Mouse (Mus musculus): ENCODE data around the gene Sncg. TPM values are rescaled to one million over a fixed set of nuclear protein-coding genes. Genes with fewer than 3 reads are reported as not detected.
A peak's percentile ranks its signal among the peaks of the same experiment; 100 is the strongest.

Sncg gene
- total and polyA plus RNA-seq, 3 experiments, result not detected

DNA sequence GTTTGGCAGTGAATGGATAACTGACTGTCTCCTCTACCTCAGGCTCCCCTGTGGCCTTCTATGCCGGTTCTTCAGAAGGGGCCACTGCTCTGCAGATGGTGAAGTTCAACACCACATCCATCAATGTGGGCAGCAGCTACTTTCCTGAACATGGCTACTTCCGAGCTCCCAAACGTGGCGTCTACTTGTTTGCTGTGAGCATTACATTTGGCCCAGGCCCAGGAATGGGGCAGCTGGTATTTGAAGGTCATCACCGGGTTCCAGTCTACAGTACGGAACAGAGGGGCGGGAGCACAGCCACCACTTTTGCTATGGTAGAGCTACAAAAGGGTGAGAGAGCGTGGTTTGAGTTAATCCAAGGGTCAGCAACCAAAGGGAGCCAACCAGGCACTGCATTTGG is 28.3 kb upstream of the Sncg start:
- Histone ChIP-seq H3K9ac (ENCODE audit: control insufficient read depth, low read depth, low read length, poor library complexity, severe bottlenecking) (no peak overlapping the region), H3K4me3 (ENCODE audit: control insufficient read depth in 1 of 2, insufficient read depth in 1 of 2, low read depth in 2 of 2, low read length in 2 of 2) (no peak overlapping the region), H3K27ac (ENCODE audit: control insufficient read depth, low read depth, low read length) (no peak overlapping the region), H3K4me1 (ENCODE audit: control insufficient read depth in 1 of 2, insufficient read depth in 2 of 2, low read length in 2 of 2) (no peaks in the 10 kb centered on the region), H3K36me3 (ENCODE audit: control insufficient read depth in 1 of 2, insufficient read depth in 2 of 2, low read length in 2 of 2) (no peaks in the 10 kb centered on the region), H3K9me3 (replicated peaks; ENCODE audit: insufficient read depth, low read length) (no peaks in the 10 kb centered on the region), H3K27me3 (ENCODE audit: control insufficient read depth in 1 of 2, insufficient read depth in 2 of 2, low read length in 2 of 2) (no peaks in the 10 kb centered on the region), H3K79me2 (ENCODE audit: control insufficient read depth, insufficient read depth, low read length, poor library complexity) (no peaks in the 10 kb centered on the region)
- DNase-seq (ENCODE audit: low read depth, low spot score), result no peak
- TF ChIP-seq EP300 (IDR thresholded peaks at IDR 0.05; ENCODE audit: low read depth in 1 of 2, low read length in 2 of 2) (no peak), ZC3H11A (IDR thresholded peaks at IDR 0.05; ENCODE audit: low read depth, low read length) (no peak), NRF1 (IDR thresholded peaks at IDR 0.05; ENCODE audit: insufficient read depth, low read depth, low read length, poor library complexity, severe bottlenecking) (no peak), MAX (IDR thresholded peaks at IDR 0.05; ENCODE audit: low read length) (no peak), GABPA (IDR thresholded peaks at IDR 0.05; ENCODE audit: low read depth, low read length) (no peak), MYB (IDR thresholded peaks at IDR 0.05; ENCODE audit: low read depth, low read length) (no peak), RCOR1 (IDR thresholded peaks at IDR 0.05; ENCODE audit: low read depth, low read length) (no peak), ETS1 (IDR thresholded peaks at IDR 0.05; ENCODE audit: low read depth, low read length) (no peak), SMC3 (IDR thresholded peaks at IDR 0.05; ENCODE audit: low read depth, low read length) (no peak), USF2 (IDR thresholded peaks at IDR 0.05; ENCODE audit: borderline replicate concordance in 1 of 2, insufficient read depth in 1 of 2, low read depth in 1 of 2, low read length in 2 of 2) (no peak), ZKSCAN1 (IDR thresholded peaks at IDR 0.05; ENCODE audit: low read depth, low read length) (no peak), MAZ (IDR thresholded peaks at IDR 0.05; ENCODE audit: low read depth, low read length) (no peak), RAD21 (IDR thresholded peaks at IDR 0.05; ENCODE audit: low read depth, low read length) (no peak), POLR2AphosphoS2 (IDR thresholded peaks at IDR 0.05; ENCODE audit: low read length) (no peak), JUND (IDR thresholded peaks at IDR 0.05; ENCODE audit: low read depth, low read length) (no peak)

DNA sequence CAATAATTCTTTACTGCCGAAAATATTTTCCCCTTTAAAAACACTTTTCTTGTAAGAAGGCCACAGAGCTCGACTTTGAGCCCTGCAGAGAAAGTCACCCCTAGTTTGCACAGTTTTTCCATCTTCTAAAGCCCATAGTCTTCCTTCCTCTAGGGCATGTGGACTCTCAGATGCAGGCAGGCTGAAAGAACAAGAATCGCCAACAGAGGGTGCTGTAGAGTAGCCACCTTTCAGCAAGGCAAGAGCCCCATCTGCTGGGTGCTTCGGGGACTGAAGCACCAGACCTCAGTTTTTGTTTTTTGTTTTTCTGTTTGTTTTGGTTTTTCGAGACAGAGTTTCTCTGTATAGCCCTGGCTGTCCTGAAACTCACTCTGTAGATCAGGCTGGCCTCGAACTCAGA is 26.5 kb upstream of the Sncg start:
- Histone ChIP-seq H3K9ac (ENCODE audit: control insufficient read depth, low read depth, low read length, poor library complexity, severe bottlenecking) (peak overlapping the region; percentile 20; the same call in 1 of the 2 replicates), H3K27ac (ENCODE audit: control insufficient read depth, low read depth, low read length) (no peak overlapping the region), H3K79me2 (ENCODE audit: control insufficient read depth, insufficient read depth, low read length, poor library complexity) (no peaks in the 10 kb centered on the region), H3K36me3 (ENCODE audit: control insufficient read depth in 1 of 2, insufficient read depth in 2 of 2, low read length in 2 of 2) (no peaks in the 10 kb centered on the region), H3K9me3 (replicated peaks; ENCODE audit: insufficient read depth, low read length) (no peaks in the 10 kb centered on the region), H3K27me3 (ENCODE audit: control insufficient read depth in 1 of 2, insufficient read depth in 2 of 2, low read length in 2 of 2) (no peaks in the 10 kb centered on the region), H3K4me3 (ENCODE audit: control insufficient read depth in 1 of 2, insufficient read depth in 1 of 2, low read depth in 2 of 2, low read length in 2 of 2) (no peak overlapping the region), H3K4me1 (ENCODE audit: control insufficient read depth in 1 of 2, insufficient read depth in 2 of 2, low read length in 2 of 2) (no peaks in the 10 kb centered on the region)
- peak; percentile 85 for DNase-seq (ENCODE audit: low read depth, low spot score)
- TF ChIP-seq ZC3H11A (IDR thresholded peaks at IDR 0.05; ENCODE audit: low read depth, low read length) (peak; percentile 96), ZKSCAN1 (IDR thresholded peaks at IDR 0.05; ENCODE audit: low read depth, low read length) (no peak), GATA1 (IDR thresholded peaks at IDR 0.05; ENCODE audit: low read depth, low read length) (0 out of 2 replicates have a peak, but pooled peaks have one; percentile 14), RAD21 (IDR thresholded peaks at IDR 0.05; ENCODE audit: low read depth, low read length) (peak; percentile 96), ZNF384 (IDR thresholded peaks at IDR 0.05; ENCODE audit: low read depth, low read length) (peak; percentile 60), BHLHE40 (IDR thresholded peaks at IDR 0.05; ENCODE audit: borderline replicate concordance, low read depth, low read length) (0 out of 2 replicates have a peak, but pooled peaks have one; percentile 24), POLR2AphosphoS2 (IDR thresholded peaks at IDR 0.05; ENCODE audit: low read length) (no peak), SMC3 (IDR thresholded peaks at IDR 0.05; ENCODE audit: low read depth, low read length) (peak; percentile 99), MYC (IDR thresholded peaks at IDR 0.05; ENCODE audit: low read depth, low read length) (0 out of 2 replicates have a peak, but pooled peaks have one; percentile 30), JUND (IDR thresholded peaks at IDR 0.05; ENCODE audit: low read depth, low read length) (peak; percentile 74; the same call in 1 of the 2 replicates), CTCF (IDR thresholded peaks at IDR 0.05 in 2 of 3, conservative IDR thresholded peaks at IDR 0.05 in 1 of 3; ENCODE audit: control insufficient read depth in 1 of 3, insufficient read depth in 1 of 3, low read depth in 2 of 3, low read length in 3 of 3, poor library complexity in 1 of 3, severe bottlenecking in 1 of 3) (peak; percentile 91 to 100 (median 98))
